Mouse (Mus musculus): ENCODE measurements around the gene Col19a1. TPM values are rescaled to one million over a fixed set of nuclear protein-coding genes. Genes with fewer than 3 reads are reported as not detected.

The Col19a1 gene
- polyA plus RNA-seq, 1 experiment from 2014 or later, result 0.68 TPM

DNA sequence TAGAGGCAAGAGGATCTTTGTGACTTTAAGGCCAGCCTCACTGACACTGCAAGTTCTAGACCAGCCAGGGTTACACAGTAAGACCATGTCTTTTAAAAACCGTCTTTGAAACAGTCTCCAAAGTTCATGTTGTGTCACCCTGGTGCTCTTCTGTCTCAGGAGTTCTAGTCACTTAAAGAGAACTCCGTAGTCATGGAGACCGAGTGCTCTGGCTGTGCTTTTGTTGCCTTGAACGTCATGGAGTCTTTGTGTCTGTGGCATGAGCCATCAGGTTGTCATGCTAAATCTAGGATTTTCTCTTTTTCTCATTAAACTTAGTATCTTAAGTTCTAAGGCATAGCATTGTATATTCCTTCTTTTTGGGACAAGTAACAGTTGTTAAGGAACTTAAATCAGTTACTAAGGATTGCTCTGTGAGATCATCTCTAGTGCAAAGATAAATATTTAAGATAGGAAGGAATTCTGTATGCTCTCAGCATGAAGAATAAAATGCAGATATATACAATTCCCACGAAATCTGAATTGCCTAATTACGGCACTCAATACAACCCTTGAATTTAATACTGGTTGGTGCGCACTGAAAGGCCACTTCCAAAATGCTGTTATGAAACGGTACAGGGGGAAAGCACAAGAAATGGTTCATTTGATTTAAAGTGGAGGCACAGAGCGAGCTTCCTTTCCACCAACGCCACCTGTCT, 134.6 kb downstream of the Col19a1 start:
- H3K4me3 ChIP-seq, result no peak overlapping the region
- ATAC-seq (ENCODE audit: low FRiP score, low read depth), result peak; percentile 72
- no peaks in the 10 kb centered on the region for H3K36me3 ChIP-seq
- H3K9ac ChIP-seq (replicated peaks), result no peak overlapping the region
- 47% methylated on average over 10 of the region's 10 CpGs for WGBS
- no peak overlapping the region for H3K27ac ChIP-seq (replicated peaks)
- H3K4me1 ChIP-seq, result no peaks in the 10 kb centered on the region; the same call in 1 of the 2 replicates
- no peaks in the 10 kb centered on the region for H3K27me3 ChIP-seq
- H3K9me3 ChIP-seq, result no peaks in the 10 kb centered on the region
- no peak overlapping the region for H3K4me2 ChIP-seq (replicated peaks)

- H3K27me3 ChIP-seq, result no peaks in the 10 kb centered on the region
- H3K36me3 ChIP-seq, result no peaks in the 10 kb centered on the region
- H3K9me3 ChIP-seq, result no peaks in the 10 kb centered on the region
- no peak overlapping the region for H3K27ac ChIP-seq (replicated peaks)
- ATAC-seq (ENCODE audit: low FRiP score, low read depth), result peak; percentile 44; the same call in 1 of the 2 replicates
- no peak overlapping the region for H3K9ac ChIP-seq (replicated peaks)
- H3K4me2 ChIP-seq (replicated peaks), result no peak overlapping the region
- H3K4me3 ChIP-seq, result no peak overlapping the region
- H3K4me1 ChIP-seq, result no peaks in the 10 kb centered on the region; the same call in 1 of the 2 replicates
- 56% methylated on average over 7 of the region's 7 CpGs for WGBS
Observed at GRCm38 (mm10) chr1:24452159-24452558, 135.1 kb downstream of the Col19a1 start.

DNA sequence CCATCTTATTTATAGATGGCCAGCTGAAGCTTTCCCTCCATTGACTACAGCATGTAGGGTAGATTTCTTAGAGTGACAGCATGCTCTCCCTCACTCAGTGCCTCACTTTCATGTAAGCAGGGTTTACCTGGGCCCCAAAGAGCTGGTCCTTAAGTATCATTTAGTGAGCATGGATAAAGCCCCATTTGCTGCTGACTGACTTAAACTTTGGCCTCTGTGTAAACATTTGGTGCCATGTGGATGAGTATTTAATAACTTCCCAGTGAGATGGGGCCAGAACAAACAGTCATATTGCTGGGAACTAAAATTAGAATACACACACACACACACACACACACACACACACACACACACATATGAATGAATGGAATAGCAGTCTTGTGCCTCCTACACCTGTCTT, 149.8 kb downstream of the Col19a1 start:
- no peak for ATAC-seq (ENCODE audit: low FRiP score, low read depth)
- H3K27me3 ChIP-seq, result no peaks in the 10 kb centered on the region
- no peak overlapping the region for H3K4me2 ChIP-seq (replicated peaks)
- H3K4me3 ChIP-seq, result no peak overlapping the region
- H3K4me1 ChIP-seq, result no peaks in the 10 kb centered on the region
- no peaks in the 10 kb centered on the region for H3K9me3 ChIP-seq
- no peaks in the 10 kb centered on the region for H3K36me3 ChIP-seq
- H3K27ac ChIP-seq (replicated peaks), result no peak overlapping the region
- H3K9ac ChIP-seq (replicated peaks), result no peak overlapping the region

DNA sequence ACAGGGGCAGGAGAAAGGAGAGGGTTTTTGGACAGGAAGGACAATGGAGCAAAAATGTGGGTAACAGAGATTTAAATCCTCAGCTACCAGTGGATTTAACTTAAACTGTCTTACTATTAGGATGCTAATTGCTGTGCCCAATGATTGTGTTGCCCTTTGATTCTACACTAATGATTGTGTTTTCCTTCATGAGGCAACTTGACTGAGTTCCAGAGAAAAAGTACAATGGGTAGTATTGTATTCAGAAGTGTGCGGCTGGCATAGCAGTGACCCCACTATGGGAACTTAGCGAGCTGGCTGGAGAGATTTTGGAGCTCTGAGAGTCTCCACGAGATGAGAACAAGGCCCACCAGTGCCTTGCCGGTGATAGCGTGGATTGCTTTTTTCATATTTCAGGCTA, 159.0 kb downstream of the Col19a1 start:
- no peak for ATAC-seq (ENCODE audit: low FRiP score, low read depth)
- 84% methylated on average over 5 of the region's 5 CpGs for WGBS

GRCm38 (mm10) chr1:24378125-24378821, 209.0 kb downstream of the Col19a1 start:
- Histone ChIP-seq H3K9me3 (no peaks in the 10 kb centered on the region), H3K27ac (replicated peaks) (no peak overlapping the region), H3K9ac (replicated peaks) (no peak overlapping the region), H3K4me2 (replicated peaks) (no peak overlapping the region), H3K4me1 (no peaks in the 10 kb centered on the region), H3K27me3 (no peaks in the 10 kb centered on the region), H3K36me3 (no peaks in the 10 kb centered on the region), H3K4me3 (no peak overlapping the region)
- 44% methylated on average over 8 of the region's 8 CpGs for WGBS
- ATAC-seq (ENCODE audit: low FRiP score, low read depth), result no peak

More for the DNA sequence above, 159.0 kb downstream of the Col19a1 start:
- Histone ChIP-seq H3K27me3 (no peaks in the 10 kb centered on the region), H3K4me3 (no peak overlapping the region), H3K9ac (replicated peaks) (no peak overlapping the region), H3K9me3 (no peaks in the 10 kb centered on the region), H3K4me1 (no peaks in the 10 kb centered on the region), H3K27ac (replicated peaks) (no peak overlapping the region), H3K4me2 (replicated peaks) (no peak overlapping the region), H3K36me3 (no peaks in the 10 kb centered on the region)

GRCm38 (mm10) chr1:24374902-24375301, 212.4 kb downstream of the Col19a1 start:
- H3K4me3 ChIP-seq, result no peak overlapping the region
- no peaks in the 10 kb centered on the region for H3K27me3 ChIP-seq
- no peak overlapping the region for H3K4me2 ChIP-seq (replicated peaks)
- ATAC-seq (ENCODE audit: low FRiP score, low read depth), result no peak
- no peaks in the 10 kb centered on the region for H3K4me1 ChIP-seq
- 37% methylated on average over 2 of the region's 2 CpGs for WGBS
- no peaks in the 10 kb centered on the region for H3K36me3 ChIP-seq
- no peak overlapping the region for H3K9ac ChIP-seq (replicated peaks)
- H3K9me3 ChIP-seq, result no peaks in the 10 kb centered on the region
- no peak overlapping the region for H3K27ac ChIP-seq (replicated peaks)

- H3K4me1 ChIP-seq, result no peaks in the 10 kb centered on the region
Observed at GRCm38 (mm10) chr1:24373671-24374070, 213.6 kb downstream of the Col19a1 start.

DNA sequence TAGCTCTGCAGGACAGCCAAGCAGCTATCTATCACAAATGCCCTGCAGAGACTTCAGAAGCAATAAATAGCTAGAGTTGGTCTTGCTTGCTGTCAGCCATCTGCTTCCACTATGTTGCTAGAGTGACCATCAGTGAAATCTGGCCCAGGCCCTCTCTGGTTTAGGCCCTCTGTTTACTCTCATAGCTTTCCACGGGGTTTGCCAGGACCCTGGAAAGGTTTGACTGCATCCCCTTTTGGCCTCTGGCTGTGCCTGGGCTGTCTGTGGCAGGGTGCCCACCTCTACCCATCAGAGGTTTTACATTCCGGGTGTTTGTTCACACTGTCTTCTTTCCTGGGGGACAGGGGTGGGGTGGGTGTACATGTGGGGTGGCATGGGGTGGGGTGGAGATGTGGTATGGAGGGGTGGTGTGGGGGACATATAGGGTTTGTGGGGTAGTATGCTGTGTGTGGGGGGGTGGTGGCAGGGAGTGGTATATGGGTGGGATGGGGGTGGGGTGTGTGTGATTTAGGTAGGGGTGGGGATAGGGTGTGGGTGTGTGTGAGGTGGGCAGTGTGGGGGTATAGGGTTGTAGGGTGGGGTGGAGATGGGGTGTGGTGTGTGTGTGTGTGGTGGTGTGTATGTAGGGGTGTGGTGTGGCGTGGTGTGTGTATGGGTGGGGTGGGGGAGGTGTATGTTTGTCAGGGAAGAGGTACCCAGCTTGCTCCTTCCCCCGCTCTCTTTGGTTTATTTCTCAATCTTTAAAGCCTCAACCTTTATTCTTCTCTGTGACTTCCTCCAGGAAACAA, 214.6 kb downstream of the Col19a1 start:
- Histone ChIP-seq H3K4me2 (replicated peaks) (no peak overlapping the region), H3K36me3 (no peaks in the 10 kb centered on the region), H3K9me3 (no peaks in the 10 kb centered on the region), H3K27me3 (no peaks in the 10 kb centered on the region), H3K4me1 (no peaks in the 10 kb centered on the region), H3K27ac (replicated peaks) (no peak overlapping the region), H3K4me3 (no peak overlapping the region), H3K9ac (replicated peaks) (no peak overlapping the region)
- no peak for ATAC-seq (ENCODE audit: low FRiP score, low read depth)
- WGBS, result 88% methylated on average over 3 of the region's 4 CpGs

More at GRCm38 (mm10) chr1:24373671-24374070, 213.6 kb downstream of the Col19a1 start:
- Histone ChIP-seq H3K27ac (replicated peaks) (no peak overlapping the region), H3K9me3 (no peaks in the 10 kb centered on the region), H3K9ac (replicated peaks) (no peak overlapping the region), H3K36me3 (no peaks in the 10 kb centered on the region), H3K4me2 (replicated peaks) (no peak overlapping the region), H3K27me3 (no peaks in the 10 kb centered on the region), H3K4me3 (no peak overlapping the region)
- ATAC-seq (ENCODE audit: low FRiP score, low read depth), result no peak
- 89% methylated on average over 3 of the region's 3 CpGs for WGBS

DNA sequence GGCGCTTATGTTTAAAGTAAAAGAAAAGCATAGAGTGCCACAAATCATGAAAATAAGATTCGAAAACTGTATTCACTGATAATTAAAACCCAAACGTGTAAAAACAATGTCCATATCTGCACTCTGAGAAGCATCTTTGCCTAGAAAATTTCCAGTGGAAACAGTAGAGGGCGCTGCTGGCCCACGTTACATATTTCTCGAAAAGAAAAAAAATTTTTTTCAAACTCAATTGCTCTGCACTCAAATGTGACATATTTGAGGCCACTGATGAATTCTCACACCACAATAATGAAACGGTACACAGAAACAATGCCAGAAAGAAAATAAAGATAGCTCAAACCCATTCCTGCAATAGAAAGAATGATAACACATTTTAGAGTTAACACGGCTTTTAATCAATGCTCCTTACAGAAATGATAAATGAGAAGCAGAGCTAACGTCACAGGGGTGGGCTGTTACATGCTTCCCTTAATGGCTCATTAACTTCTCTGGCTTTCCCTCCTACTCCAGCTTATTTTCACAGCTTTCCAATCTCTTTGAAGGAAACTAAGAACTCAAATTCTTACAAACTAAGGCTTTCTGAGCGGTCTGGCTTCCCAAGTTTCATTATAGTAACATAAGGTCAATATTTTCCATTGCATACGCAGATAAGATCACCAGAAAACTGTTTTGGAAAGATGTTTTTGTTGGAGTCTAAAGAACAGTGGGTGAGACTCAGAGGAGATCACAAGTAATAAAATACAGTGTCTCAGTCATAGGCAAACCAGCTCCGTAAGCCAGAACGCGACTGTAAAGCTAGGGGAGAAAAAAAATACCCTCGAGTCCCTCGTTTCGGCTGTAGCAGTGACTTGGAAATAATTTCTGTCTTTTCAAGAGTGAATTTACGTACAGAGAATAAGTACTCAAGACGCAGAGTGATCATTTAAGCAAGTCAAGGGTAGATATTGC, 219.4 kb downstream of the Col19a1 start:
- 59% methylated on average over 19 of the region's 19 CpGs for WGBS
- no peak for ATAC-seq (ENCODE audit: low FRiP score, low read depth)

DNA sequence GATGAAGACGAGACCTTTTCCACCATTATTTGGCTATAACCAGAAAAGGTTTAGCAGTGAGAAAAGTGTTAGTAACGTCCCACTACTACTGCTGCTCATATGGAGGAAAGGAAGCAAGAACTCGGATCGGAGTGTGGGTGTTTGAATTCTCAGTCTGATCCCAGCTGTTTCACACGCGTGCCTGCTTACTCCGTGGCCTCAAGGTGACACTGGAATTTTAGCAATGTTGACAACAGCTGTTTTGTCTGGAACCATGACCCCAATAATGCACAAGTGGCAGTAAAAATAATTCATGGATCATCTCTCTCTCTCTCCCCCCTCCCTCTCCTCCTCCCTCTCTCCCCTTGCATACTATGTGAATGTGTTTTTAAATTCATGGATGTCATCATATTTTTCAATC, 222.5 kb downstream of the Col19a1 start:
- Histone ChIP-seq H3K9ac (replicated peaks) (no peak overlapping the region), H3K27ac (replicated peaks) (no peak overlapping the region)

More for the DNA sequence above, 219.4 kb downstream of the Col19a1 start:
- no peaks in the 10 kb centered on the region for H3K27me3 ChIP-seq
- H3K36me3 ChIP-seq, result no peaks in the 10 kb centered on the region
- no peak overlapping the region for H3K4me2 ChIP-seq (replicated peaks)
- no peaks in the 10 kb centered on the region for H3K4me1 ChIP-seq
- no peaks in the 10 kb centered on the region for H3K9me3 ChIP-seq
- H3K27ac ChIP-seq (replicated peaks), result no peak overlapping the region
- H3K9ac ChIP-seq (replicated peaks), result no peak overlapping the region
- no peak overlapping the region for H3K4me3 ChIP-seq

DNA sequence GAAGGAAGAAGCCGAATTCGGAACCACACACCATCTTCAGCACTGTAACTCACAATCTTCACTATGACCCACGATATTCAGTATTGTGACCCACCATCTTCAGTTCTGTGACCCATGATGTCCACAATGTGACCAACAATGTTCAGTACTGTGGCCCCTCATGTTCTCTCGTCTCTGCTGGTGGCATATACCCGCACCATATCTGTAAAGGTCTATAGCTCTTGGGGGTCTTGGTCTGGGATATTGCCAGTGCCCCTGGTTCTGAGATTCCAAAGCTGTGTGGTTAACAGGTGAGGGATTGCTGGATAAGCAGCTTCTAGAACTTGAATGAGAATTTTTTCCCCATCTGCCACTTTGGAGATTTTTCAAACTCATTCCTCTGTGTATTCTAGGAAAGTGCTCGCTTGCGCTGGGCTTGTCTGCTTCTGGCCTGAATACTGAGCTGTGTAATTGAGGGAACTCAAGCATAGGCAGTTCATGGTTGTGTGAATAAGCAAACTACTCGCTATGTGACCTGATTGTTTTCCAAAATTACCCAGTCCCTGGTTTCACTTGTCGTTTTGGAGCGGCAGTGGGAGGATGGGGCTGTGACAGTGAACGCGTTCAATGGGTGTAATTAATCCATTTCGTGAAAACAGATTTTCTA, 225.2 kb downstream of the Col19a1 start:
- no peak for ATAC-seq (ENCODE audit: low FRiP score, low read depth)
- H3K4me3 ChIP-seq, result no peak overlapping the region
- no peak overlapping the region for H3K9ac ChIP-seq (replicated peaks)
- H3K9me3 ChIP-seq, result no peaks in the 10 kb centered on the region
- no peak overlapping the region for H3K4me2 ChIP-seq (replicated peaks)
- no peak overlapping the region for H3K27ac ChIP-seq (replicated peaks)
- WGBS, result 88% methylated on average over 13 of the region's 13 CpGs
- H3K36me3 ChIP-seq, result no peaks in the 10 kb centered on the region
- no peaks in the 10 kb centered on the region for H3K4me1 ChIP-seq
- H3K27me3 ChIP-seq, result no peaks in the 10 kb centered on the region

More for the DNA sequence above, 222.5 kb downstream of the Col19a1 start:
- no peak overlapping the region for H3K4me3 ChIP-seq
- H3K36me3 ChIP-seq, result no peaks in the 10 kb centered on the region
- H3K4me1 ChIP-seq, result no peaks in the 10 kb centered on the region
- H3K9me3 ChIP-seq, result no peaks in the 10 kb centered on the region
- no peak overlapping the region for H3K4me2 ChIP-seq (replicated peaks)
- 81% methylated on average over 7 of the region's 7 CpGs for WGBS
- no peaks in the 10 kb centered on the region for H3K27me3 ChIP-seq
- no peak for ATAC-seq (ENCODE audit: low FRiP score, low read depth)

All from midbrain, embryonic 12.5 days (tissue).